Mouse (Mus musculus) lung, postnatal 36 days (tissue): ENCODE measurements around the gene Atf7ip.

Experiments
- DNase-seq: peaks from one replicate; pipeline ENCODE4 v3.0.0; 2022; ENCODE audit warnings: mixed read lengths

Atf7ip gene

DNA sequence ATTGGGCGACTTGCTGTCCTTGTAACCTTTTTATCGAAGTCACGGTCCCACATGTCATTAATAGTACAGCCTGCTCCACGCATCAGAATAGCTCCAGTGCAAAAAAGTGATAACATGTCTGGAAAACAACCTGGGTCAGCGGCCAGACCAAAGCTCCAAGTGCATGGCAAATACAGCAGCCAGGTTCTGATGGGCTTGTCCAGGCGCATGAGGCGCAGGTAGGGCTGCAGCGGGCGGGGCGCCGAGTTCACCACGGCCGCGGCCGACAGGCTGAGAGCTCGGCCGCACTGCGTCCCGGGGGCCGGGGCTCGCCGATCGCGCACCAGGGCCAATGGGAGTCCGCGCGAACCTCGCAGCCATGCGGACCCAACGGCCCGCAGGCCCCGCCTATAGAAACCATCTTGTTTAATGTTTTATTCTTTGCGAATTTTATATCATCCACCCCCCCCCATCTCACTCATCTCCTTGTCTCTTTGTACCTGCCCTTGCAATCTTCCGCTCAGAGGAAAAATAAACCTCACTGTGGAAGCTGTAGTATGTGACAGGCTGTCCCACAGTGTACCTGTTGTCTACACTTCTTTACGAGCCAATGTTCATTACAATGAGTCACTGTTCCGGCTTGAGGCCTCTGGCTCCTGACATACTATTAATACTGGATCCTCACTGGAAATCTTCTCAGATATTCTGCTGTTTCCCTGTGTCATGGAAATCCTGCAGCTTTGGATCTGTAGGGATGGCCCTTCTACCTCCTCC, 19.0 kb upstream of the Atf7ip start:
- DNase-seq = no peak

DNA sequence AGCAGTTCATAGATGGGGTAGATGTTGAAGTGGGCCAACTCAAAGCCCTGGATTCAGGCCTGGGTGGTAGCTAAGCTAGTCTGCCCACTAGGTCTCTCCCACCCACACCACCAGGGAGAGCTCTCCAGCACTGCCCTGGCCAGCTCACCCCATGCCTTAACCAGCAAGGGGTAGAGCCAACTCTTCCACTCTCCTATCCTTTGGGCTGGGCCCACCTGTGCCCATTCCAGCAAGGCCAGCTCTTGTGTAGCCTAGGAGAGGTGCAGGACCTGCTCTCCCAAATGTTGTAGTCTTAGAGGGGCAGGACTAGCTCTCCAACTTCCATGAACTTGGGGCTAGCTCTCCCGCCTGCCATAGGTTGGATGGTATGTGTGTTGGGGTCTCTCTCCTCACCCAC, 18.4 kb upstream of the Atf7ip start:
- no peak for DNase-seq

DNA sequence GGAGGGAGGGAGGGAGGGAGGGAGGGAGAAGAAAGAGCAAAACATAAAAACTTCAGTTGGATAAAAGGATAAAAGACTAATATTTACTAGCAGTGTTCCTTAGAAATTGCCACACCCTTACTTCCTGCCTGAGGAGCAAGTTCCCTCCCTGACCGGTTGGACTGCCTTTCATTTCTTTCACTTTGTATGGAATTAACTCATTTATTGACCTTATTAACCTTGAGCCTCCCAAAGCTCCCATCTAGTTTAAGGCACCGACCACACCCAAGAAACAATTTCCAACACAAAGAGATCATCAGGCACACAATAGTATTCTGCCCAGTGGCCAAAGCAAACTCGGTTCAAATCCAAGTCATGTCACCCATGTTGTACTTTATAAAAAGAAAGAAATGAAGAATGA, 16.1 kb upstream of the Atf7ip start:
- DNase-seq = peak; percentile 77

DNA sequence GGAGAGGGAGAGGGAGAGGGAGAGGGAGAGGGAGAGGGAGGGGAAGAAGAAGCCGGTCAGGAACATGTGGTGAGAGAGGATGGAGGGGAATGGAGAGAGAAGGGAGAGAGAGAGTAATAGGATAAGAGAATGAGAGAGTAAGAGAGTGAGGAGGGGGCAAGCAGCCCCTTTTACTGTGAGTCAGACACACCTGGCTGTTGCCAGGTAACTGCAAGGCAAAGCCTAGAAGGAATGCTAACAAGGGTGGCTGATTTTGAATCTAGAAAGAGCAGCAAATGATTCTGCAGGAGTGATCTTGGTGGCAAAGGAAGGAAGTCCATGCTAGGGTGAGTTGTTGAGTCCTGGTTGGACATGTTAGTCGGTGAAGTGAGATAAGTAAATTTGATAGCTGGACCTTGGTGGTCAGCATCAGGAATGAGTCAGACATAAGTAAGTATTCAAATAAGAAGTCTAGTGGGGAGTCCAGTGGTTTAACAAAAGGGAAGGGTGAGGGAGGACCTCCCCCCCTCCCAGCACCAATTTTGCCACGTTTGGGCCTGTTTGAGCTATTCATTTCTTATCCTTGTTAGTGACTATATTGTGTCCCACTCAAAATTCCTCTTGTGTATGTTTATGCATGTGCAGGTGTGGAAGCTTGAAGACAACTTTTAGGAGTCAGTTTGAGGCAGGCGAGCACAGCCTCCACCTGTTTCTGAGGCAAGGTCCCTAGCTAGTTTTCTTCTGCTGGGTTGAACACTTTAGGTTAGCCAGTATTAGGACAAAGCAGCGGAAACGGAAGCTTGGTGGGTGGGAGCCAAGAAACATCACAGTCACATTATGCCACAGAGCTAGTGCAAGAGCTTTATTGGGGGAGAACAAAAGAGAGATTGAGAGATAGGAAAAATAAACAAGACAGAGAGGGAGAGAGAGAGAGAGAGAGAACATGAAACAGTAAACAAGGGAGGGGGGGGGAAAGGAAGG, 15.2 kb upstream of the Atf7ip start:
- DNase-seq = peak; percentile 65

DNA sequence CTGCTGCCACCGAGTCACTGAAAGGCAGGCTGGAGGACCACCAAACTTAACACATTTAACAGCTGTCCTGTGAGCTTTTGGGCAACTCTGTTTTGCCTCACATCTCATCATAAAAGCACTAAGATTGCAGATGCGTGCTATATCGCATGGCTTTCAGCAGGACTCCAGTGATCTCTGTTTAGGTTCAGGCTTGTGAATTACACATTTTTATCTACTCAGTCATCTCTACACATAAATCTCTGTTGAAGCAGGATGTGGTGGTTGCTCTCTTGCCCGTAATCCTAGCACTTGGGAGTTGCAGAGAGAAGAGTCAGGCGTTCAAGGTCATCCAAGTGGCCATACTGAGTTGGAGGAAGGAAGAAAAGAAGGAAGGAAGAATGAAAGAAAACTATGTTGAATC, 14.3 kb upstream of the Atf7ip start:
- DNase-seq = no peak

DNA sequence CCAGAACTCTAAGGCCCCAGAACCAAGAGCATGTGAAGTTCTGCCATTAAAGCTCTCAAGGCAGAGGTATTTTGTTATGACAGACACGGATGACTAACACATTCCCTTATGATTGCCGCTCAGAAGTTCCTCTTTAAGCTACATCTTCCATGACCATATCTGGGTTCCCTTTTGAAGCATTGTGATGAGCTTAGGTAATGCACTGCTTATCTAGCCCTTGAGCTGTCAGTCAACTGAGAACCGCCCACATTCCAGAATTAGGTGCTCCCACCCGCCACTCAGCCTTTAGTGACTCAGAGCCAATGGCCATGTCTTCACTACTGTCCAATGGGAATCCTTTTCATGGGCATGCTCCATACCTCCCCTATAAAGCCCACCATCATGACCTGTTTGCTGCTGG, 13.7 kb upstream of the Atf7ip start:
- peak; percentile 27 for DNase-seq

DNA sequence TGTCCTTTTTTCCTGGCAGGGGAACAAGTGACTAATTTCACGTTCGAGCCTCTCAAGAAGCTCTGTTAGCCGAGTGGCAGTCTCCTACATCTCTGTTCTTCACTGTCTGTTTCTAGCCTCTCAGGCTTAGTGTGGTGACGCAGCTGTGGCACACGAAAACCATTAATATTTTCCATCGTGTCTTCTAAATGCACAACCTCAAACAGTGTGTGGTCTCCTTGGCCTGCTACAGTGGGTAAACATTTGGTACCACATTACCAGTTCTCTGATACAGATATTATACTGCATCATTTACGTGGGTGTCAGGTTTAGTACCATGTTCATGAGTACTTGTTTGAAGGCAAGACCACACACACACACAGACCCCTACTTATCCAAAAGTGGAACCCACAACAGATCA, 12.5 kb upstream of the Atf7ip start:
- no peak for DNase-seq

DNA sequence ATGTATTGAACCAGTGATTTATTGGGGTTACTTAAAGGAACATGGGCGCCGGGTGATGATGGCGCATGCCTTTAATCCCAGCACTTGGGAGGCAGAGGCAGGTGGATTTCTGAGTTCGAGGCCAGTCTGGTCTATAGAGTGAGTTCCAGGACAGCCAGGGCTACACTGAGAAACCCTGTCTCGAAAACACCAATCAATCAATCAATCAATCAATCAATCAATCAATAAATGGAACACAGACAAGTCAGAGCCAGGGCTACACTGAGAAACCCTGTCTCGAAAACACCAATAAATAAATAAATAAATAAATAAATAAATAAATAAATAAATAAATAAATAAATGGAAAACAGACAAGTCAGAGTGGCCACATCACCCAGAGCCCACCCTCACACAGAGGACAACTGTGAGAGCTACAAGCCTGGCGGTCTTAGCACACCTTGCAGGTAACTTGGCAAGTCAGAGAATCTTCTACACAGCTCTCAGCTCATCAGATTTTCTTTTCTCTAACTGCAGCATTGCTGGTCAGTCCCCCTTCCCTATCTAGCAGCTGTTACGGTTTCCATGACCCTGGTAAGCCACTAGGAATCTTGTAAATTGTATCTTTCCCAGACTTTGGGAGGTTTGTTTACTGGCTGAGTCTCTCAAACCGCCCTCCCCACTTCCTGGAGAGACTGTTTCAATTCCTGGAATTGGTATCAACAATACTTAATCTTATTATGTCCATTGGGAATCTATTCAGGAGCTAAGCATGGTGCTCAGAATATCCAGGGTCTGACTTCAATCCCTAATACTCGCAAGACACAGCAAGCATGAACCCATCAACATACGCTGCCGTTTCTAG, 11.8 kb upstream of the Atf7ip start:
- DNase-seq = no peak

DNA sequence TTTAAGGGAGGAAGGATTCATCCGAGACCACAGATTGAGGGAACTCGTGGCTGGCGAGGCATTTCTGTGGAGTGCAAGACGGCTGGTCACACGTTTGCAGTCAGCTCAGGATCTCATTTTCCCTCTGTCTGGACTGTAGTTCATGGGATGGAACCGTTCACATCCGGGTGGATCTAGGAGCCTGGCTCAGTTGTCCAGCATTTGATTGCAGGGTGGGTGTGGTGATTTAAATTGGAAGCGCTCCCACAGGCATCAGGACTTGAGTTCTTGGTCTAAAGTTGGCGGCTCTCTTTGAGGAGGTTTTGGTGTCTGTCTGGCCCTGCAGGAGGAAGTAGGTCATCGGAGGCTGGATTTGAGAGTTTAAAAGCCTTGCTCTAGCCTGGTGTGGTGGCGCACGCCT, 10.9 kb upstream of the Atf7ip start:
- no peak for DNase-seq

DNA sequence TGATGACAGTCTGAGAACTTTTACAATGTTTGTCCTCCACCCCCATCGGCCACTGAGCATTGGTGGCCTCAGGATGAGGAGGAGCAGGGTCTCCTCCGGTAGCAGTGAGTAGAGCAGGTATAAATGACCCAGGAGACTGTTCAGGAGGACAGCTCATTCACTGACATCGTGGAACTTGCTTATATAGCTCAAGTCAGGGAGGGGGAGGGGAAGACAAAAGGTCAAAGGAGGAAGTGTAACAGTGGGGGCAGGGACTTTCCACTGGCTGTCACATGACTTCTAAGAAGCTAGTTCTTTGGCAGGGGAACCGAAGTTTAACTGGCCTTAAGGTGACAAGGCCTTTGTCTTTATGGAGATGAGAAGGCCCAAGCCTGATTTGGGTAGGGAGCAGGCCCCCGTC, 8.2 kb upstream of the Atf7ip start:
- DNase-seq = peak; percentile 88

DNA sequence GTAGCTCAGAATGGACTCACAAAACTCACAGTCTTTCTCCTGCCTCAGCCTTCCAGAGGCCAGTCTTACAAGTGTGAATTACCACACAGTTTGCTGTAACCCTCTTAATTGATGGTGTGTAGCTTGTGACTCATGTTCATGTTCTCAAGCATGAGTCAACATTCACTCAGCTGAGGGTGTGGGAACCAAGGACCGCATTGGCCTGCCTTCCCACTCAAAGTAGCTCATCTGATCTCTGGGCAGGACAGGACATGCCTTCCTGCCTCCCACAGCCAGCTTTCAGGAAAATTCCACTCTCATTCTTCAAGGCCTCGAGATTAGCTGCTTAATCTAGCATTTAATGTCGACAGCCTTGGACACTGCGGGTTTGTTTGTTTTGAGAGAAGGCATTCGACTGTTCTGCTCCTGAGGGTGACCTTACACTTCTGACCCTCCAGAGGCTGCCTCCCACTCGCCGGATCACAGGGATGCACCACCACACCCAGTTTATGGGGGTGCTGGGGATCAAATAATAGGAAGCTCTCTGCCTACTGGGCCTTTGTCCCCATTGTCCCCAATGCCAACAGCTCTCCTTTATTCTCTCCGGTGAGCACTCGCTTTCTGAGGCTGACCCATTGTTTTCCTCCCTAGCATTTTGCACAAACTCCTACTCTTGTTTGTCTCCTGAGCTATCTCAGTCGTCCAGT, 6.5 kb upstream of the Atf7ip start:
- DNase-seq = peak; percentile 51

DNA sequence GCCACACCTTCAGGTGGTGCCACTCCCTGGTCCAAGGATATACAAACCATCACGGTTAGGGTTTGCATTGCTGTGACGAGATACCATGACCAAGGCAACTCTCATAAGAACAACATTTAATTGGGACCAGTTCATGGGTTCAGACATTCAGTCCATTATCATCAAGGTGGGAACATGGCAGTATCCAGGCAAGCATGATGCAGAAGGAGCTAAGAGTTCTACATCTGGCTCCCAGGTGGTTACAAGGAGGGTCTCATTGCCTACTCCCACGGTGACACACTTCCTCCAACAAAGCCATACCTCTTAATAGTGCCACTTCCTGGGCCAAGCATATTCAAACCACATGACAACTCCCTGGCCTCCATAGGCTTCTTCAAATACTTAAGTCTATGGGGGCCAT, 2.7 kb downstream of the Atf7ip start:
- DNase-seq = no peak

DNA sequence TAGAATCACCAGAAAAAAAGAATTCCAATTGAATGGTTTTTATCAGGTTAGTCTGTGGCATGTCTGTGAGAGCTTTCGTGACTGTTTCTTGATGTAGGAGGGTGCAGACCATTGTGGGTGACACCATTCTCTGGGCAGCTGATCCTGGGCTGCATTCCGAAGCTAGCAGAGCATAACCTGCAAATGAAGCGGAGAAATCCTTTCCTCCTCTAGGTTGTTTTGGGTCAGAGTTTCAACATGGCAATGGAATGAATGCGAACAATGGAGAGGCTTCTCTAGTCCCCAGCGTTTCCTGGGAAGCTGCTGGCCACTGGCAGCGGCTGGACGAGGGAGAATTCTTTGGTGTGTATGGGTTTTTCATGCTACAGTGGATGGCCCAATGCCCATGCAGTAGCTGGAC, 5.0 kb downstream of the Atf7ip start:
- no peak for DNase-seq

DNA sequence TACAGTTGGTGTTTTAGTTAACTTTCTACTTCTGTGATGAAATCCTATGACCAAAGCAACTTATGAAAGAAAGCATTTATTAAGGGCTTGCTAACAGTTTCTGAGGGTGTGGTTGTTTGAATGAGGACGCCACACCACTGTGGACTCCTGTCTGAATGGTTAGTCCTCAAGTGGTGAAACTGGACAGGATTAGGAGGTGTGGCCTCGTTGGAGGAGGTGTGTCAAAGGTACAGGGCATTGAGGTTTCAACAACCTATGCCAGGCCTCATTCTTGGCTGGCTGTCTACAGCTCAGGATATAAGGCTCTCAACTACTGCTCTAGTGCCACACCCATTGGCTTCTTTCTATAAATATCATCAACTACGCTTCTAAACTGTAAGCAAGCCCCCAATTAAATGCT, 6.4 kb downstream of the Atf7ip start:
- no peak for DNase-seq

DNA sequence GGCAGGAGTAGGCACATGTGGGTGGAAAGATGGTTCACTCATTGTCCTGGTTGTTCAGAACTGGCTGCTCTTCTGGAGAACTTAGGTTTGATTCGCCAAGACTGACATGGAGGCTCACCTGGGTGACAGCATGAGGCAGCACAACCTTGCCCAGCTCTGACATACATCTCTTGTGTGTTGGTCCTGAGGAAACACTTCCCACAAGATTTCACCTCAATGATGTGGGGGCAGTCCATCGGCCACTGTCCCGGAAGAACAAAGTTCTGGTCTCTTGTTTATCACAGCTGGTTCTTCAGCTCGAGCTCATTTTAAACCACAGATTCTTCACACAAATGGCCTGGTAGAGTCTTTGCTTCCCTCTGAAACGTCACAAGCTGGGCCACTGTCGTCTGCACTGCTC, 10.7 kb downstream of the Atf7ip start:
- no peak for DNase-seq

DNA sequence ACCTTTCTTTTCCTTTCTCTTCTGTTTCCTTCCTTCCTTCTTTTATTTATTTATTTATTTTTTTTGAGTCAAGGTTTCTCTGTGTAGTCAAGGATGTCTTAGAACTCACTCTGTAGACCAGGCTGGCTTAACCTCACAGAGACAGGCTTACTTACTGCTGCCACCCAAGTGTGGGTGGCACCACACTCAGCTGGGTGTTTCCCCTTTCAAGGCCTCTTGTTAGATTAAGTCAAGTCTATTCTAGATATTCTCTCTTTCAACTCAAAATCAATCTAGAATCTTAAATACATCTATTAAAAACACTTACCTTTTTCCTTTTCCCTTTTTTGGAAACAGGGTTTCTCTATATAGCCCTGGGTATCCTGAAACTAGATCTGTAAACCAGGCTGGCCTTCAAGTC, 11.3 kb downstream of the Atf7ip start:
- no peak for DNase-seq

DNA sequence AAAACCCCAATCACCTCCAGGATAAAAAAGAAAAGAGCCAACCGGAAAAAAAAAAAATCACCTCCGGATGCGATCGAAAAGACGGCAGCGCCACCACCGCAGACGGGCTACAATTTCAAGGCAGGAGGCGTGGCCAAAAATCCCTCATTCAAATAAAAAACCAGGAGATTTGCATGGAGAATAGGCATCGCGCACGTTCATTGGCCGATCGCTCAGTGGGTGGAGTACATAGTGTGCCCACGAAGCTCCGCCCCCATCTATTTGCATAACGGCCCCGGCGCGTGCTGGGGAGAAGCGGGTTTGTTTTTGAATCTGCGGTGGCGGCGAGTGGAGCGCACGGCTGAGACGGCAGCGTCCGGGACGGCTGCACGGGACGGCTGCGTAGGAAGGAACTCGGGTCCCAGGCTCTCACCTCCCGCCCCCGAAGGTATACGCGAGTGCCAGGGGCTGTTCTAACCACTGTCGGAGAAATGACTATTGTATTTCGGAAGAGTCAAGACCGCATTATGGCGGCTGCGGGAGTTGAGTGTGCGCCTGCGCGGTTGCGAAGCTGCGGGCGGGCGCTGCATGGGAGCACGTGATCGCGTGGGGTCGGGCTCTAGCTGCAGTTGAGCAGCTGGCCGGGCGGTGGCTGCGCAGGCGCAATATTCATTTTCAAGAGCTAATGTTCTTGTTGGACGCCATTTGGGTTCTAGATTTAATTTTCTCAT, 12.7 kb downstream of the Atf7ip start:
- DNase-seq = peak; percentile 99

DNA sequence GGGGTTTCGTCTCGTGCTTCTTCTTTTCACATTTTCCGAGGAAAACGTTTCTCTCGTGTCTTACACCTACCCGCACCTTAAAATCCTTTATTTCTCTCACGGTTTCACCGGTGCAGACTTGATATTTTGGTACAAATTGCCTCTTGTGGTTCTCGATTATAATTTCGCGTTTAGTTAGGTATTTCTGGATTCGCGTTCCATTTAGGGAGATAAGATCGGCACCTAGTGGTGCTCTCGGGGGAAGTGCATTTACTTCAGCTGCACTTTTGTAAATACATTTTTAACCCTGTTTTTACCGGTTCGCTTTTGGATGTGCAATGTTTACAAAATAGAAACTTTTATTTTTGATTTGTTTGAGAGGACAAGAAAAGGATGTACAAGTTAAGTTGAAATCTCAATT, 13.3 kb downstream of the Atf7ip start:
- no peak for DNase-seq

DNA sequence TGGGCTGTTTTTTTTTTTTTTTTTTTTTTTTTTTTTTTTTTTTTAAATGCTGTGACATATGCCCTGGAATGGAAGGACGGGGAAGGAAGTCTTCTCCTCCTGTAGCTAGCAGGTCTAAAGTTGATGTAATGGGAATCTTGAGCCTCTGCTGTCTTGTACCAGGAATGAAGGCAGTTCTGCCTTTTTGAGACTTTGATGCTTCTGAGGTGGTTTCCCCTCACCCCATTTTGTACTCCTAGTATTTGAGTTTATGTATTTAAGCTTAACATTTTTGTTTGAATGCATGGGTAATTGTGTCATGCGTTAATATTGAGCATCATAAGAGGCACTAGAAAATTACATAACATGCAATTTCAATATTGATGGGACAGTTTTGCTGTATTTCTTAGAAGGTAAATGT, 14.4 kb downstream of the Atf7ip start:
- DNase-seq = no peak

DNA sequence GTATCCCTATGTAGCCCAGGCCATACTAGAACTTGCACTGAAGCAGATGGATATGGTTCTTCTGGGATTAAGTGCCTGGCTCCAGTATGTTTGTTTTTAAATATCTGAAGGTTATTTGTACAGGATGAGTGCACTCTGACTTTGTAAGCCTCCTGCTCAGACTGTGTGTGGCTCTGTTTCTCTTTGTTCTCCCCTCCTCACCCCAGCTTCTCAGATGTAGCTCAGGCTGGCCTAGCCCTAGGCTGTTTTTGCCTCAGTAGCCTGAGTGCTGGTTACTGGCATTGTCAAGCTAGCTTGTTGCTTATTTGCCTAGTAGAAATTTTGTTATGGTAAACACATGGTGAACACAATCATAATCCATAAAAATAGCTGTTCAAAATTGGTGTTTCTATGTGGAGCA, 15.7 kb downstream of the Atf7ip start:
- no peak for DNase-seq

DNA sequence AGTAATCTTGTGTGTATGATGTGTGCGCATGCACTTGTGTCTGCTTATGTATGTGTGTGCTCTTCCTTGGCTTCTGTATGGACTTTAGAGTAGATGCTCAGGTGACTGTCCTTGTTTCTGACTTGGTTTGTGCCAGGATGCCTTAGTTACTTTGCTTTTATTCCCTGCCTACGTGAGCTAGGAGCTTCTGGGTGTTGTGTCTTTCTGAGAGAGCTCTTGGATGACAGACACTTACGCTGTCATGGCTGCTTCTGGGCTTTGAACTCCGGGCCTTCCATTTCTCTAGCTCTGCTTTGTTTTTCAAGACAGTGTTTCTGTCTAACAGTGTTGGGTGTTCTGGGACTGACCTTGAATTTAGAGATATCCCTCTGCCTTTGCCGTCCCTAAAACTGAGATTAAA, 16.7 kb downstream of the Atf7ip start:
- no peak for DNase-seq

DNA sequence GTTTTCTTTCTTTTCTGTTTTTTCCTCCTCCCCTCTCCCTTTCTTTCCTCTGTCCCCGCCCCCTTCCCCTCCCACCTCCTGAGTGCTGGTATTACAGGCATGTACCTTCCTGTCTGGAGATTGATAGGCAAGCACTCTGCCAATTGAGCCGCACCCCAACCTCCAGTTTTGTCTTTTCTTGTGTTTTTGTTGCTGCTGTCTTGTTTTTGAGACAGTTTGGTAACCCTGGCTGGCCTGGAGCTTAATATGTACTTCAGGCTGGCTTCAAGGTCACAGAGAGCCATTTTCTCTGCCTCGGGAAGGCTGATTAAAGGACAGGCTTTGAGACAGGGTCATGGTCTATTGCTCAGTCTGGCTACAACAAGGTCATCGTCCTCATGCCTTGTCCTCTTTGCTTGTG, 18.8 kb downstream of the Atf7ip start:
- peak; percentile 56 for DNase-seq
